Mouse (Mus musculus) bone marrow, adult 2 months (tissue): Measurements from ENCODE around the gene Syndig1. TPM values are rescaled to one million over a fixed set of nuclear protein-coding genes. Genes with fewer than 3 reads are reported as not detected.

Experiments
- H3K27ac ChIP-seq: fragments of 200-500 bp; 2 replicates; pipeline ENCODE4 v1.5.1; 2012; ENCODE audit warnings: low read depth, mild to moderate bottlenecking, control low read depth, inconsistent platforms, low read length; ENCODE audit not compliant: control insufficient read depth, poor library complexity, insufficient read depth
- H3K4me1 ChIP-seq: fragments of 200-500 bp; 2 replicates; pipeline ENCODE4 v1.6.1; 2011; ENCODE audit warnings: low read length; ENCODE audit not compliant: control insufficient read depth, insufficient read depth
- H3K4me3 ChIP-seq: fragments of 200-500 bp; replicated peaks from 2 replicates; pipeline ENCODE3; 2011; ENCODE audit warnings: mild to moderate bottlenecking, low read depth, low read length, control low read depth; ENCODE audit not compliant: control insufficient read depth
- CTCF ChIP-seq: fragments of 200-500 bp; IDR thresholded peaks from 2 replicates; pipeline ENCODE4 v1.5.1; 2011; ENCODE audit warnings: low read length, control low read depth; ENCODE audit not compliant: control insufficient read depth, insufficient read depth
- POLR2A ChIP-seq: fragments of 200-500 bp; IDR thresholded peaks from 2 replicates; pipeline ENCODE4 v1.6.1; 2011; ENCODE audit warnings: low read depth, mild to moderate bottlenecking, control low read depth, low read length, borderline replicate concordance; ENCODE audit not compliant: control insufficient read depth
- WGBS: fragments of 180-500 bp; shearing (Covaris S2); methylation state at CpG from one replicate; pipeline ENCODE4 v1.1.7; 2018; 5-methylcytosine and 5-hydroxymethylcytosine counted together
- polyA plus RNA-seq: library from polyadenylated mRNA; stranded (reverse); fragments of >200 nt; gene quantifications from 2 replicates; pipeline ENCODE4 v1.2.4, GENCODE M21; 2011; ENCODE audit warnings: low replicate concordance; ENCODE audit not compliant: missing spikeins, insufficient read depth, insufficient read length

The Syndig1 gene
- polyA plus RNA-seq, 1 experiment = not detected

DNA sequence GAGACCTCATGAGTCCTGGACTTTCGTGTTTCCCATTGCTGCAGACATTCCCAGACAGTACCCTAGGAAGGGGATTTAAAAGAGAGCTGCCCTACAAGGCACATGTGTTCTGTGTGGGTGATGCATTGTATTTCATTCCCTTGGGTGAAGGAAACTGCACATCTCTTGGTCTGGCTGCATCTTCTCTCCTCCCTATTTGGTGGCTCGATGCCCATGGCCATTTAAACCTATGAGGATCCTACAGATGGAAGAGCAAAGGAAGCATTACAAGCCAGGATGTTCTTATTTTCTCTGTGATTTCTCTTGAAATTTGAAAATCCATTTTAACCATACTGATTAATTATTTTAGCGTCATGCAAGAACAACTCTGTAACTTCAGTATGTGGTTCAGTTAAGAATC, 98.5 kb downstream of the Syndig1 start:
- Histone ChIP-seq H3K4me1 (no peaks in the 10 kb centered on the region), H3K27ac (no peak overlapping the region), H3K4me3 (no peak overlapping the region)
- no peak for TF ChIP-seq CTCF
- TF ChIP-seq POLR2A = no peak
- WGBS = 64% methylated on average over 3 of the region's 3 CpGs

DNA sequence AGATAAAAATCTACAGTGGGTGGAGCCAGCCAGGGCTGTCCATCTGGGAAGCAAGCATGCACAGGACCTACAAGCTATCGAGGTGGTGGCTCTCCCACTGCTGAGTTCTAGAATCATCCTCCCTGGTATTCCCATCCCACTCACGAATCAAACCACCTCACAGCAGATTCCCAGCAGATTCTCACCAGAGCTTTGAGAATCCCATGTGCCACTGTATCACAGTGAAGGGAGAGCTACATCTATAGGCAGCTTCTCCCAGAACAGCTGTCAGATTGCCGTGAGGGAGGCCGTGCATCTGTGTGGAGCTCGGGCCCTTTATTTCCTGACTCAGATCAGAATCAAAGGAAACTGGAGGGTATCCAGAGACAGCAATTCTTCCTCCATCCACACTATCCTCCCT, 101.0 kb downstream of the Syndig1 start:
- TF ChIP-seq POLR2A = no peak
- TF ChIP-seq CTCF = no peak
- no peaks in the 10 kb centered on the region for H3K4me1 ChIP-seq
- 75% methylated on average over 5 of the region's 5 CpGs for WGBS
- H3K27ac ChIP-seq = no peak overlapping the region
- no peak overlapping the region for H3K4me3 ChIP-seq

DNA sequence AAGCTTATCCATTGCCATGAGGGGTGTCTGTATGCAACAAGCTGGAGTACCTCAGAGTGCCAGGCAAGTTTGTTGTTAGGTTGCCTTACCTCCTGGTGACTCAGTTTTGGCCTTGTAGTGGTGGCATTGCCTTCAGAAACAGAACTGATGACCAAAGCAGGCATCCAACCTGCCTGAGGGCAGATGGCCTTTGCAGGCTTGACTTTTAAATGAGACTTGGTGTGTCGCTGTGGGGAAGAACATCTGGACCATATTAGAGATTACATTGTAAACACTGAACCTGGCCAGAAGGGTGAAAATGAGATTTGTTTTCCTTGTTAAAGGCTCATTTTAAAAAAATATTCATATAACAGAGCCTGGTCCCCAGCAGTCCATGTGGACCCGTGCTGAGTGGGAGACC, 102.1 kb downstream of the Syndig1 start:
- TF ChIP-seq CTCF = no peak
- no peak for TF ChIP-seq POLR2A
- 79% methylated on average over 2 of the region's 2 CpGs for WGBS
- Histone ChIP-seq H3K4me3 (no peak overlapping the region), H3K4me1 (no peaks in the 10 kb centered on the region), H3K27ac (no peak overlapping the region)

DNA sequence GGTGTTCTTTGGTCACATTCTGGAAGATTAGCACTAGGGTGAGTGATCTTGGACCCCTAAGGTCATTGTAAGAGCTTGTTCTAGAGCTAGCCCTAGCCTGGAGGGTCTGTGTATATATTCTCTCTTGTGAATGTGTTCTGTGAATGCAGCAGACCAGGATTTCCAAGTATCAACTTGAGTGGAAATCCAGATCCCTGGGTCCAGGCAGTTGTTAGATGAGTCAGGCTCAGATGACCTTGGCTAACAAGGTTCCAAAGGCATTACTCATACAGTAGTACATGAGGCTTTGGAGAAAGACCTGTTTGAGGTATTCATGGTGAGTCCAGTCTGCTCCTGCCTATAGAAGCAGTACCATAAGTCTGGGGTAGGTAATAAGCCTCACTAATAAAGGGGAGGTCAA, 103.1 kb downstream of the Syndig1 start:
- Histone ChIP-seq H3K4me3 (no peak overlapping the region), H3K27ac (no peak overlapping the region), H3K4me1 (no peaks in the 10 kb centered on the region)
- TF ChIP-seq CTCF (no peak), POLR2A (no peak)

DNA sequence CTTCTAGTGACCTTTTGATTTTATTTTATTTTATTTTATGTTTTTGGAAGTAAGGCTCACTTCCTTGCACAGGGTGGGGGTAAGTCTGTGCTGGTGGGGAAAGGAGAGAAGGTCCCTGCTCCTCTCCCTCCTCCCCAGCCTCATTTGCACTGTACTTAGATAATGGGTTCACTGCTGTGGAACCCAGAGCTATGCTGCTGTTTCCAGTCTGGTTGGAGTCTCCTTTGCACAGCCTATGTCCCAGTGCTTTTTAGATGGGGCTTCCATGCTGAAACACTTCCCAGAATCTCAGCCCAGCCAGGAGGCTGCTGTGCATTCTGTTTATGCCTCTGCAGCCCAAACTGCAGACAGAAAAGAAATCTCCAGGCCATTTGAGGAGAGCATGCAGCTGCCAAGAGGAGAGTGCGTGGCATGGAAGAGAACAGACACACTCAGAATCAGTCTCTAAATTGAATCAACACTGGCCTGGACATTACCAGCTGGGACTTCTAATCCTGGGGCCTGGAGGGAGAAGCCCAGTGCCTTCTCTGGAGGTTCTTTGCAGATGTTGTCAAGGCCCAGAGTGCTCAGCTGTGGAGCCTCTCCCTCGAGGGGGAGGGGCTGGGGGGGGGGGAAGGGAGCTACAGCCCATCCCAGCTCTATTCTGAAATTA, 104.4 kb downstream of the Syndig1 start:
- no peak overlapping the region for H3K27ac ChIP-seq
- no peaks in the 10 kb centered on the region for H3K4me1 ChIP-seq
- H3K4me3 ChIP-seq = no peak overlapping the region
- 37% methylated on average over 2 of the region's 2 CpGs for WGBS
- TF ChIP-seq CTCF = no peak

DNA sequence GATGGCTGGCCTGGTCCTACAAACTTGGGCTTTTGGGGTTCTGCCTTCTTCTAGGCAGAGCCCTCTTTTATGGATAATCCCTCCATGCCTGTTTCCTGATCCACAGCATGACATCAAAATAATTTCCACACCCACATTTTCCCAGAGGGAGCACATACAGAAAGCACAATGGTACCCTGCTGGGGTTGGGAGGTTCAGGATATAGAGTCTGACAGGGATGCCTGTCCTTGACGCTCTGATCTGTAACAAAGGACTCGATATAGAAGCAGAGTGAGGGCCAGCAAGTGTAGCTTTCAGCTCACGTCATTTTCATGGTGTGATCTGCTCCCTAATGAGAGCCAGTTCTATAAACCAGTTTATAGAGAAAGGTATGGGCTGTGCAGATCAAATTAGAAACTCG, 105.1 kb downstream of the Syndig1 start:
- Histone ChIP-seq H3K4me1 (no peaks in the 10 kb centered on the region), H3K27ac (no peak overlapping the region), H3K4me3 (no peak overlapping the region)
- WGBS = 48% methylated on average over 4 of the region's 4 CpGs
- TF ChIP-seq POLR2A = no peak
- TF ChIP-seq CTCF = no peak

DNA sequence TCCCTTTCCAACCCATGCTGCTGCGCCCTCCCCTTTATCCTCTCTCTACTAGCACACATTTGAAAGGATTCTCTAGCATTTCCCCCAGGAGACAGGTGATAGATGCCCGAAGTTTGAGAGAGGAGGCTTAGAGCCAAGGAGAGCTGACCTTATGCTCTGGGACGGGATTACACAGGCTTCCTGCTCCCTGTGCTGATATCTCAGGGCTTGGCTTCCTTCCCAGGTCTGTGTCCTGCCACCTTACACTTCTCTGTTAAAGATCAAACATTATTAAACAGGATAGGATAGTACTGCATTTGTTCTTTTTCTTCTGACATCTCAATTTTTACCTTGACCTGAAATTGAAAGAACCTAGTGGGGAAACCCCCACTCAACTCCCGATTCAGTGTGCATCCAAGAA, 109.8 kb downstream of the Syndig1 start:
- TF ChIP-seq POLR2A (no peak), CTCF (no peak)
- WGBS = 56% methylated on average over 4 of the region's 4 CpGs

DNA sequence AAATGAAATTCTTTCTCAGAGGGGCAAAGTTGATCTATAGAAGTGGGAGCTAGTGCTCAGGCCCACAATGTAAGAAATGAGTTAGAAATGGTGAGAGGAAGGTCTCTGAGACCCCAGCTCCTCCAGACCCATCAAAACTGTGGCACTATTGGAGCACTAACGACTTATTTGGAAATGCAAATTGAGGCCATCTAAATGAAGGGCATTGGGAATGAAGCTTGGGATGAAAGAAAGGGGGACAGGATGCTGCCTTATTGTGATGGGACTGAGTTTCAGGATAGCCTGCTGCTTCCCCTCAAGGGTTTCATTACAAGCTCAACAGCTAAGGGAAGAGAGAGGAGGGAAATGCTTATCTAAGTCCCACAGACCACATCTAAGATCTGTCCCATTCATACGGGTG, 110.6 kb downstream of the Syndig1 start:
- Histone ChIP-seq H3K27ac (no peak overlapping the region), H3K4me3 (no peak overlapping the region), H3K4me1 (no peaks in the 10 kb centered on the region)
- no peak for TF ChIP-seq CTCF
- no peak for TF ChIP-seq POLR2A
- 35% methylated on average over 2 of the region's 2 CpGs for WGBS

More for the DNA sequence above, 109.8 kb downstream of the Syndig1 start:
- Histone ChIP-seq H3K27ac (no peak overlapping the region), H3K4me3 (no peak overlapping the region), H3K4me1 (no peaks in the 10 kb centered on the region)

DNA sequence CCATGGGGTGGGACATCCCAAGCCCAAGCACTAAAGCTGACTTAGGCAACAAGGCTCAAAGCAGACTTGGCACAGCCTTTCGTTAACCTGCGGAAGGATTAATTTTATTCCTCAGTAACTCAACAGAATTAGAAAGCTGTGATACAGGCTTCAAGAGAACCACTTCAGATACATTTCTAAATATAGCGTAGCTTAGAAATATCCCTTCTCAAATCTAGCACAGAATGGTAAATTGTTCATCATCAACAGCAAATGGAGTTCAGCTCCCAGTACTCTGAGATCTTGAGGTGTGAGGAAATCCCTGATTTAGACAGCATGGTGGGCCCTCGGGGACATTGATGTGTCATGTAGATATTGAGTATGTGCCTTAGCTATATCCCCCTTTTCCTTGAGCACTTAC, 121.6 kb downstream of the Syndig1 start:
- no peak overlapping the region for H3K27ac ChIP-seq
- WGBS = 76% methylated on average over 4 of the region's 4 CpGs
- no peak overlapping the region for H3K4me3 ChIP-seq
- TF ChIP-seq POLR2A = no peak
- no peak for TF ChIP-seq CTCF
- no peaks in the 10 kb centered on the region for H3K4me1 ChIP-seq
